Mouse (Mus musculus): Measurements from ENCODE around the gene Nrsn1. TPM values are rescaled to one million over a fixed set of nuclear protein-coding genes. Genes with fewer than 3 reads are reported as not detected.
"Not testable (repeated sequence)": the region's sequence is repeated elsewhere in the genome, so short reads cannot be mapped to it uniquely, and the experiment has no call there.

Gene Nrsn1
- not detected in 2 replicates for polyA plus RNA-seq (2012; rRNA removed)

GRCm38 (mm10) chr13:25270402-25270801 lies at the start of gene Nrsn1:
Gene Nrsn1 (minus strand): TSS chr13:25270502.
- not testable (repeated sequence) for H3K36me3 ChIP-seq (ENCODE audit: control insufficient read depth, insufficient read depth, low read length); DNase-seq (ENCODE audit: low read depth in 1 of 2, low spot score in 2 of 2); H3K27ac ChIP-seq (ENCODE audit: insufficient read depth, low read length); H3K4me3 ChIP-seq (ENCODE audit: extremely low read depth, insufficient read depth, insufficient read length); H3K27me3 ChIP-seq (ENCODE audit: control insufficient read depth, insufficient read depth, low read length); H3K4me1 ChIP-seq (ENCODE audit: control insufficient read depth, insufficient read depth, insufficient read length)
- WGBS: 56% methylated on average over 2 of the region's 2 CpGs

DNA sequence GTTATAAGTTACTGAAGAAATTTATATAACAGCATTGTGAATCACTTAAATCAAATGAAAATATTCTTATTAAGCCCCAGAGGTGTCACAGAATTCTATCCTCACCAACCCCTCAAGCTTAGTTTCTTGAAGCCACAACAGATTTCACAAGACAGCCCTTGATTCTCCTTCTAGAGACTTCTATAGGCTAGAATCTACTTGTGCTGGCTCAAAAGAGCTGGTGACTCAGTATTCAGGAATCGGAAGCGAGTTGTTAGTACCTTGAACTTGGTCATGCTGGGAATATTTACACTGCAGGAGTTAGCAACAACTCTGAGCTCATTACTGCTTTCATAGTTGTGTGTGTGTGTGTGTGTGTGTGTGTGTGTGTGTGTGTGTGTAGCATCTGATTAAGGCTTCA lies 41.8 kb upstream of the Nrsn1 start:
- no peak overlapping the region for H3K4me3 ChIP-seq (ENCODE audit: extremely low read depth, insufficient read depth, insufficient read length)
- TF ChIP-seq POLR2A (IDR thresholded peaks at IDR 0.05; ENCODE audit: low read depth, low read length): no peak
- TF ChIP-seq CTCF (IDR thresholded peaks at IDR 0.05; ENCODE audit: extremely low read depth, insufficient read depth, insufficient read length, insufficient replicate concordance): no peak
- no peaks in the 10 kb centered on the region for H3K27me3 ChIP-seq (ENCODE audit: control insufficient read depth, insufficient read depth, low read length)
- WGBS: 83% methylated on average over 2 of the region's 2 CpGs
- no peaks in the 10 kb centered on the region for H3K4me1 ChIP-seq (ENCODE audit: control insufficient read depth, insufficient read depth, insufficient read length)
- H3K36me3 ChIP-seq (ENCODE audit: control insufficient read depth, insufficient read depth, low read length): no peaks in the 10 kb centered on the region
- H3K27ac ChIP-seq (ENCODE audit: insufficient read depth, low read length): no peak overlapping the region
- no peak for DNase-seq (ENCODE audit: low read depth in 1 of 2, low spot score in 2 of 2)

- DNase-seq (ENCODE audit: low read depth in 1 of 2, low spot score in 2 of 2): no peak
- no peak overlapping the region for H3K4me3 ChIP-seq (ENCODE audit: extremely low read depth, insufficient read depth, insufficient read length)
These were observed 39.8 kb upstream of the Nrsn1 start for GRCm38 (mm10) chr13:25310068-25310467.

GRCm38 (mm10) chr13:25288736-25289135 lies 18.4 kb upstream of the Nrsn1 start:
- TF ChIP-seq CTCF (IDR thresholded peaks at IDR 0.05; ENCODE audit: extremely low read depth, insufficient read depth, insufficient read length, insufficient replicate concordance) (no peak), POLR2A (IDR thresholded peaks at IDR 0.05; ENCODE audit: low read depth, low read length) (no peak)
- no peak overlapping the region for H3K4me3 ChIP-seq (ENCODE audit: extremely low read depth, insufficient read depth, insufficient read length)
- H3K36me3 ChIP-seq (ENCODE audit: control insufficient read depth, insufficient read depth, low read length): no peaks in the 10 kb centered on the region
- no peak for DNase-seq (ENCODE audit: low read depth in 1 of 2, low spot score in 2 of 2)
- H3K4me1 ChIP-seq (ENCODE audit: control insufficient read depth, insufficient read depth, insufficient read length): no peaks in the 10 kb centered on the region
- no peaks in the 10 kb centered on the region for H3K27me3 ChIP-seq (ENCODE audit: control insufficient read depth, insufficient read depth, low read length)
- 79% methylated on average over 1 of the region's 1 CpGs for WGBS
- no peak overlapping the region for H3K27ac ChIP-seq (ENCODE audit: insufficient read depth, low read length)

More at GRCm38 (mm10) chr13:25310068-25310467, 39.8 kb upstream of the Nrsn1 start:
- H3K27me3 ChIP-seq (ENCODE audit: control insufficient read depth, insufficient read depth, low read length): no peaks in the 10 kb centered on the region
- no peaks in the 10 kb centered on the region for H3K4me1 ChIP-seq (ENCODE audit: control insufficient read depth, insufficient read depth, insufficient read length)
- TF ChIP-seq CTCF (IDR thresholded peaks at IDR 0.05; ENCODE audit: extremely low read depth, insufficient read depth, insufficient read length, insufficient replicate concordance): no peak
- TF ChIP-seq POLR2A (IDR thresholded peaks at IDR 0.05; ENCODE audit: low read depth, low read length): no peak
- H3K36me3 ChIP-seq (ENCODE audit: control insufficient read depth, insufficient read depth, low read length): no peaks in the 10 kb centered on the region
- no peak overlapping the region for H3K27ac ChIP-seq (ENCODE audit: insufficient read depth, low read length)

DNA sequence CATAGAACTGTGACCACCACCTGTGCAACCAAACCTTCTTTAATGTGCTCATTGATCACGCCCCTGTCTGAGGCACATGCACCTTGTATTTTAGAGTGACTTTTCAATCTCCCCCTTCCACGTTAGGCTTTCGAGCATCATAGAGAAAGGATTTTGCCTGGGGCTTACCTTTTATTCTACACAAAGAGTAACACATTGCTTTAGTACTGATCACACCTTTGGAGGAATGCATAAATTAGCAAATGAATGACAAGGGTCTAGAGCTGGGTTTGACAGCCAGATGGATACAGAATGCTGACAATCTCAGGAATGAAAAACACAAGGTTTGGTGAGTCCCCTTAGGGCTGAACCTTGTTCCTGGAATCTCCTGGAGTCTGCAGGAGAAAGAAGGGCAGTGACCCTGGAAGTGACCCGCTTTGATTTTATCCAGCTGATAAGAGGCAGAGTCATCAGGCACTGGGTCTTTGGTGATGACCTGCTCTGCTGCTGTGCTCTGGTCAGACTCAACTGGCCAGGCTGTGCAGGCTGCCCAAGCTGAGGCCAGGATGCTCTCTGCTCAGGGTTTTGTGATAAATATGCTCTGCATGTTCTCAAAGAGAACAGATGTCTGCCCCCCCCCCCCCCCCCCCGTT lies 4.7 kb upstream of the Nrsn1 start:
- Histone ChIP-seq H3K4me1 (ENCODE audit: control insufficient read depth, insufficient read depth, insufficient read length) (no peaks in the 10 kb centered on the region), H3K27ac (ENCODE audit: insufficient read depth, low read length) (no peak overlapping the region), H3K36me3 (ENCODE audit: control insufficient read depth, insufficient read depth, low read length) (no peaks in the 10 kb centered on the region), H3K4me3 (ENCODE audit: extremely low read depth, insufficient read depth, insufficient read length) (no peak overlapping the region), H3K27me3 (ENCODE audit: control insufficient read depth, insufficient read depth, low read length) (no peaks in the 10 kb centered on the region)
- WGBS: 72% methylated on average over 5 of the region's 5 CpGs
- no peak for DNase-seq (ENCODE audit: low read depth in 1 of 2, low spot score in 2 of 2)
- TF ChIP-seq POLR2A (IDR thresholded peaks at IDR 0.05; ENCODE audit: low read depth, low read length) (no peak), CTCF (IDR thresholded peaks at IDR 0.05; ENCODE audit: extremely low read depth, insufficient read depth, insufficient read length, insufficient replicate concordance) (no peak)

DNA sequence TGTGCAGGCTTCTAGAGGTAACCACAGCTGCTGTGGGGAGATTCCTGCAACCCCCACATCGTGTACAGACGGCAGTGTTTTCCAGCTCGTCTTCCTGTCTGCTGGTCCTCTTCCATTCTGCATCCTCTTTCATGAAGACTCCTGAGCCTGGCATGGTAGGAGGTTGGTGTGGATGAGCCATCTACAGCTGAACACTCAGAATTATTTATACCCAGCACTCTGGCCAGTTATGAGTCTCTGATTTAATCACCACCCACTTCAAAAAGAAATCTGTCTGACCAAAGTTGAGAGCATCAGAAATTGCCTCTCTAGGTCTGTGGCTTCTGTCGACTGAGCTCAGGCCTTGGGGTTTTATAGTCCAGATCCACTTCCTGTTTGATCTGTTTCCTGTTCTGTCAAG lies 1.9 kb upstream of the Nrsn1 start:
- TF ChIP-seq POLR2A (IDR thresholded peaks at IDR 0.05; ENCODE audit: low read depth, low read length) (no peak), CTCF (IDR thresholded peaks at IDR 0.05; ENCODE audit: extremely low read depth, insufficient read depth, insufficient read length, insufficient replicate concordance) (no peak)
- Histone ChIP-seq H3K4me3 (ENCODE audit: extremely low read depth, insufficient read depth, insufficient read length) (no peak overlapping the region), H3K27ac (ENCODE audit: insufficient read depth, low read length) (no peak overlapping the region), H3K4me1 (ENCODE audit: control insufficient read depth, insufficient read depth, insufficient read length) (no peaks in the 10 kb centered on the region), H3K36me3 (ENCODE audit: control insufficient read depth, insufficient read depth, low read length) (no peaks in the 10 kb centered on the region), H3K27me3 (ENCODE audit: control insufficient read depth, insufficient read depth, low read length) (no peaks in the 10 kb centered on the region)
- DNase-seq (ENCODE audit: low read depth in 1 of 2, low spot score in 2 of 2): no peak
- WGBS: 37% methylated on average over 4 of the region's 4 CpGs

GRCm38 (mm10) chr13:25269569-25270268 lies 583 bp downstream of the Nrsn1 start:
- Histone ChIP-seq H3K27ac (ENCODE audit: insufficient read depth, low read length) (no peak overlapping the region), H3K4me3 (ENCODE audit: extremely low read depth, insufficient read depth, insufficient read length) (no peak overlapping the region), H3K27me3 (ENCODE audit: control insufficient read depth, insufficient read depth, low read length) (no peaks in the 10 kb centered on the region), H3K36me3 (ENCODE audit: control insufficient read depth, insufficient read depth, low read length) (no peaks in the 10 kb centered on the region), H3K4me1 (ENCODE audit: control insufficient read depth, insufficient read depth, insufficient read length) (no peaks in the 10 kb centered on the region)
- 9% methylated on average over 42 of the region's 42 CpGs for WGBS
- TF ChIP-seq CTCF (IDR thresholded peaks at IDR 0.05; ENCODE audit: extremely low read depth, insufficient read depth, insufficient read length, insufficient replicate concordance): no peak
- no peak for TF ChIP-seq POLR2A (IDR thresholded peaks at IDR 0.05; ENCODE audit: low read depth, low read length)
- no peak for DNase-seq (ENCODE audit: low read depth in 1 of 2, low spot score in 2 of 2)
